Mouse (Mus musculus): ENCODE results near the gene Hspb2.
A peak's percentile ranks its signal among the peaks of the same experiment; 100 is the strongest.

Hspb2 gene

GRCm38 (mm10) chr9:50709108-50709507 lies 43.0 kb downstream of the Hspb2 start:
- DNase-seq = peak; percentile 66

DNA sequence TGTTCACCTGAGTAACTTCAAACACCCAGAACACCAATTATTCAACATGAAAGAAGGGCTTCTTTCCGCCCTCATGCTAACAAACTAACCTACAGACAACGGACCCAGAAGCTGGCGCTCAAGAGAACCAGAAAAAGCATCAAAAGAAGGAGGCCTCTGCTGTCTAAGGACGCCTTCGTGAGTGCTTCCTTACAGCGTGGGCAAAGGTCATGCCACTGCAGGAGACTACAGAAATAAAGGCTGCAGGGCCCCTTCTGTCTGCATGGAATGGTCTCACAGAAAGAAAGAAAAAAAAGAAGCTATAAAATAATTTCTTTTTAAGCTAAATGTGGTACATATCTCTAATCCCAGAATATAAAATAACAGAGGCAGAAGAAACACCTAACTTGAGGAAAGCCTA lies 47.2 kb downstream of the Hspb2 start:
- DNase-seq = no peak

Measured in kidney, postnatal 10 days (tissue).